Mouse (Mus musculus): Measurements from ENCODE around the gene Gm44965. TPM values are rescaled to one million over a fixed set of nuclear protein-coding genes. Genes with fewer than 3 reads are reported as not detected.

Gene Gm44965
- total RNA-seq (2021), result 1 to 10 TPM in 1 of 2 experiments, not detected in 1; 3.7 TPM

GRCm38 (mm10) chr6:48593158-48594042 lies at the start of gene Gm44965, which contains the start of gene Repin1:
Gm44965 (plus strand) TSS chr6:48593941.
Repin1 (plus strand) TSS chr6:48593883.
- DNase-seq, result peak; percentile 96
- intact Hi-C loops (cut with DNase I), result no loop called here

GRCm38 (mm10) chr6:48545251-48545650 lies 48.5 kb upstream of the Gm44965 start:
- intact Hi-C loops (cut with DNase I), result no loop called here
- no peak for DNase-seq

GRCm38 (mm10) chr6:48546271-48546670 lies 47.5 kb upstream of the Gm44965 start:
- intact Hi-C loops (cut with DNase I), result loop anchor here (2.0 kb wide), 2 partner anchors 37 to 97 kb away; no protein-coding TSS in a partner anchor
- DNase-seq, result peak; percentile 52 to 57

DNA sequence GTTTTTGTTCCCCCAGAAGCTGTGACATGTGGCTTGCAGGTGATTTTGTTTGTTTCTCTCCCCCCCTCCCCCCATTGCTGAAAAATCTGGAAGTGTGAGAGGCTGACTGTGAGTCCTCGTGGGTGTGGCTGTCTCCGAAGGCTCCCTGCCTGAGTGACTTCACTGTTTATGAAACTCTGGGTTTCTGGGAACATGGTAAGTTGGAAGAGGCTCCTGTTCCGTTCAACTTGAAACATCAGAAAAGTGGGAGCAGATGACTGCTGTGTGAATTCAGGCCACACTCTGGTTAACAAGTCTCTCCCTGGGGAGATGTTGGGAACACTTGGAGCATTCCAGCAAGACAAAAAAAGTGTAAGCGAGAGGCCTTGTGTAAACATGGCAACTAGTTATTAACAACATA lies 46.9 kb upstream of the Gm44965 start:
- intact Hi-C loops (cut with DNase I), result loop anchor here (2.0 kb wide), 2 partner anchors 36 to 96 kb away; no protein-coding TSS in a partner anchor
- DNase-seq, result no peak

DNA sequence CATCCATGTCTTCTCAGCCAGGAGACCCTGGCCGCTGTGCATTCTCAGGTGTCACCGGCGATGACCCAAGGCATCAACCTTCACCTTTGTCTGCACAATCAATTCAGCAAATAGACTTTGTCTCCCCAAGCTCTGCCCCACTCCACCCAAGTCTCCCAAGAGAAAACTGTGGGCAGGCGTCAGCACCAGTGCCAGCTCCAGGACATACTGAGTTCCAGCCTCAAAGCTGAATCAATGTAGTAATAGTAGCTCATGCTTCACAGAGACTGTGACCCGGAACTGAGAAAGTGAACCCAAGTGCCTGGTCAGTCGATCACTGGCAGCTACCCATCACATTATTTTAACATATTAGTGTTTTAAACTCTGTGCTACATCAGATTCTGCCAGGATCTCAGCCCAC lies 45.4 kb upstream of the Gm44965 start:
- intact Hi-C loops (cut with DNase I), result no loop called here

DNA sequence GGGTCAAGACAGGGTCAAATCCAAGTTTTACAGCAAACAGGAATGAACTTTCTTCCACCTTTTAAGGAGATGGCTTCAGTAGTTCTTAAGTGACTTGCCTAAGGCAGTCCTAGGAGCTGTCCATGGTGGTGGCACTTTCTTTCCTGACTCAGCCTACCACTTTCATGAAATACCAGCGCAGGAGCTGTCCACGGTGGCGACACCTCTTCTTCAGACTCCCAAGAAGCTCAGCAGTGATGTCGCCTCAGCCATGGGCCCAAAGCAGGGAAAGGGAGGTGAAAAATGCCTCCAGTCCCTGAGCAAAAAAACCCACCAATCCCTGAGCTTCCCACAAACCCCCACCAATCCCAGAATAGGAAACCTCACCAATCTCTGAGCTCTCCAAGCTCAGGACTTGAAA lies 40.8 kb upstream of the Gm44965 start:
- no peak for DNase-seq
- intact Hi-C loops (cut with DNase I), result no loop called here

More for the DNA sequence above, 45.4 kb upstream of the Gm44965 start:
- DNase-seq, result no peak

GRCm38 (mm10) chr6:48553819-48554218 lies 39.9 kb upstream of the Gm44965 start:
- DNase-seq, result no peak
- intact Hi-C loops (cut with DNase I), result loop anchor here (2.0 kb wide), 1 partner anchor 19 kb away; the partner anchor contains the start of gene Rarres2

GRCm38 (mm10) chr6:48554280-48555103 lies 39.2 kb upstream of the Gm44965 start, which contains the start of gene Lrrc61:
Lrrc61 (plus strand) TSS chr6:48554796.
- intact Hi-C loops (cut with DNase I), result loop anchor here (2.0 kb wide), 1 partner anchor 18 kb away; the partner anchor contains the start of gene Rarres2
- DNase-seq, result peak; percentile 99

DNA sequence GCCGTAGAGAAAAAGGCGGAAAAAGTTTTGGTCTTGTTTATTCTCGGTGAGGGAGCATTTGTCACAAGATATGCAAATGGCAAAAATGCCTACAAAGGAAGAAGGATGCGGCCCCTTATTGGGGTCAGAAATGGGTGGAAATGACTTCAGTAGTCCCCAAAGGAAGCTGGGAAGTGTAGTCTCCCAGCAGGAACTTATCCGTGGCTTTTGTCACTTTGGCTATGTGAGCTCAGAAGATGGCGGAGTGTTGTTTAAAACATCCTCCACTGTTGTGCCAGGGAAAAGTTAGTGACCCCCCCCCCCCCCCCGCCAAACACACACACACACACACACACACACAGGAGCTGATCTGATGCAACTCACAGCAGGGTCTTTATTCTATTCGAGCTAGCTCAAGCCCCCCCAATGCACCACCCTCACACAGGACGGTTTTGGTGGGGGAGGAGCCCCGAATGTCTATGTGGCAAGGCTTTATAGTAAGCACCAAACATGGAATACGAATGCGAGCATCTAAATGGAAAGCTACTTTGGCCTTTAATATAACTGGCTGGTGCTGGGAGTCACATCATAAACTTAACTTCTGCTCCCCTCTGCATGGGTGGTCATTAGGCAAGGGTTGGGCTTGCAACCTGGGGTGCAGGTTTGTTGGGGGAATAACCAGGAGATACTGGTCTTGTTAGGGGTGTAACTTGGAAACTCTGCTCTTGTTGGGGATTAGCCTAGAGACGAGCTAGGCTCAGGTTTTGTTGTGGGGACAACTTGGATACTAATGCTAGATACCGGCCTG lies 38.4 kb upstream of the Gm44965 start:
- peak in 1 of 2 experiments; percentile 43 for DNase-seq
- intact Hi-C loops (cut with DNase I), result loop anchor here (2.0 kb wide), 1 partner anchor 18 kb away; the partner anchor contains the start of gene Rarres2

DNA sequence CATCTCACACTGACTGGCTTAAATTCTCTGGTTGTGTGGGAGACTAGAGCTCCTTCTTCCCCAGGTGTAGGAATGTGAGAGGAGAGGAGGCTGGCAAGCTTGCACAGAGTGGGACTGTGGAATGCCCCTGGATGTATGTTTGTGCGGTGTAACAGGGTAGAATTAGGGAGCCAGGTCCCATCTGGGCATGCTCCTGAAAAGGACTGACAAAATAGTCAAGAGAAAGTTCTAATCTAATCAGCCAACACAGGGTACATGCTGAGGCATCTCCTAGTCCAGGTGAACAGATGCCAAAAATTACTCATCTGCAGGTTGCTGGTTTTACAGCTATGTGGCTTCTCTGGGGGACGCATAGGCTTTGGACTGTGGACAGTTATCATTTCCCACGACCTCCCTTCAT lies 37.8 kb upstream of the Gm44965 start:
- DNase-seq, result no peak
- intact Hi-C loops (cut with DNase I), result loop anchor here (2.0 kb wide), 1 partner anchor 17 kb away; the partner anchor contains the start of gene Rarres2

- intact Hi-C loops (cut with DNase I), result no loop called here
- no peak for DNase-seq
Measured at GRCm38 (mm10) chr6:48565693-48566310, 27.9 kb upstream of the Gm44965 start.

GRCm38 (mm10) chr6:48566312-48566711 lies 27.4 kb upstream of the Gm44965 start:
- DNase-seq, result peak; percentile 64 to 73
- intact Hi-C loops (cut with DNase I), result no loop called here

- DNase-seq, result peak; percentile 57 to 67
- intact Hi-C loops (cut with DNase I), result no loop called here
Measured at GRCm38 (mm10) chr6:48568036-48568984, 25.4 kb upstream of the Gm44965 start.

- no peak for DNase-seq
- intact Hi-C loops (cut with DNase I), result no loop called here
Measured at GRCm38 (mm10) chr6:48569065-48569807, 24.5 kb upstream of the Gm44965 start.

DNA sequence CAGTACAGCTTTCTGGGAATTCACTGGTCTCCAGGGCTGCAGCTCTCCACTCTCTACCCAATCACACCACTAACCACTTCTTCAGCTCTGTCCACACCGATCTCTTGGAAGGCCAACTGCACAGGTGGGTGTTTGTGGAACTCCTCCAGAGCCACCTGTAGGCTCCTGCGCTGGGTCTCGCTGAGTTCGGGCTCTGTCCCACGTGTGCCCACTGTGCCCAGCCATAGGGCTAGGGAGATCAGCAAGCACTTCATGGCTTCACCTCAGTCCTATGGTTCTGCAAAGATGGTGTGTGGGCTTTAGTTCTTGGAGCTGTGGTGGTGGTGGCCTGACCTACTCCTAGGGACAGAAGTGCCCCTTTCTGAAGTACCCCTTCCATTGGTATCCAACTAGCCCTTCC lies 21.7 kb upstream of the Gm44965 start:
- no peak for DNase-seq
- intact Hi-C loops (cut with DNase I), result loop anchor here (2.0 kb wide), 1 partner anchor 17 kb away; the partner anchor contains the start of gene Lrrc61

DNA sequence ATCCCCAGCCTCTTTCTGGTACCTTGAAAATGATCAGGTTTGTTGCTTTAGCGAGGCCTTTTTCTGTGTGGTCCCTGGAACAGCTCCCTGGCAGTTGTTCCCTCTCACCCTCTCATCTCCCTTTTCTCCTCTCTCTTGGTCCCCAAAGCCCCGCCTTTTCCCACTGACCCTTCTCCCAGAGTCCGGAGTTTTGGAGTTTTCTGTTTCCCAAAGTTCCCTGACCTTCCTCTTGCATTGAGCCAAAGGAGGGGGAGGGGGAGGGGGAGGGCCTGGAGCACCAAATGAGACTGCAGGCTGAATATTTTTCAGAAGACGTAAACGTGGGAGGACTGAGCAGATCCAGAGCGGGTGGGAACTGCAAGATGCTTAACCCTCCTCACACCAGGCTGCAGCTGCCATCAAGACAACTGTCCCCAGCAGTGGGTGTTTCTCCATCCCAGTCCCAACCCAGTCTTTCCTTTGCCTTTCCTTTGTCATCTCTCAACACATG lies 21.1 kb upstream of the Gm44965 start, which contains the start of gene Rarres2:
Gene Rarres2, minus strand, starts transcription at position 218 of the 490 bp plus-strand sequence.
- DNase-seq, result peak; percentile 51 to 64

DNA sequence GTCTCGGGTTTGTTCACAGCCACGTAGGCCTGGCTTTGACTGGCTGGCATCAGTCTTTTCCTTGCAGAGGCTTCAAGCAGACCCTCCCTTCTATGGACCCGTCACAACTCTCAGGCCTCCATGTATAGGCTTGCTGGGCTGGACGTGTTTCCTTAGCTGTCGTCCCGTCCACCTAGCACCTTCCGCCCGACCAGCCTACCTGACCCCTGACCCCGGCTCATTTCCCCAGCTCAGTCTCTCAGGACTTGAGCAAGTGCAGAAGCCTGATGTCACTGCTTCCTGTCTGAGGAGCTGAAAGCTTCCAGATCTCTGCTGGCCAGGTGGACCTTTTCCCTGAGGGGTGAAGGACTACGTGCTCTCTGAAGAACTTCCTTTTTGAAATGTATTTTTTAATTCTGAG lies 20.5 kb upstream of the Gm44965 start:
- DNase-seq, result peak; percentile 47 to 49
- intact Hi-C loops (cut with DNase I), result loop anchor here (2.0 kb wide), 1 partner anchor 18 kb away; the partner anchor contains the start of gene Lrrc61

More for the DNA sequence above, 21.1 kb upstream of the Gm44965 start, which contains the start of gene Rarres2:
- intact Hi-C loops (cut with DNase I), result loop anchor here (2.0 kb wide), 1 partner anchor 18 kb away; the partner anchor contains the start of gene Lrrc61
